17 mouse cellular contexts compared by ENCODE assay signal in the genomic region with DNA sequence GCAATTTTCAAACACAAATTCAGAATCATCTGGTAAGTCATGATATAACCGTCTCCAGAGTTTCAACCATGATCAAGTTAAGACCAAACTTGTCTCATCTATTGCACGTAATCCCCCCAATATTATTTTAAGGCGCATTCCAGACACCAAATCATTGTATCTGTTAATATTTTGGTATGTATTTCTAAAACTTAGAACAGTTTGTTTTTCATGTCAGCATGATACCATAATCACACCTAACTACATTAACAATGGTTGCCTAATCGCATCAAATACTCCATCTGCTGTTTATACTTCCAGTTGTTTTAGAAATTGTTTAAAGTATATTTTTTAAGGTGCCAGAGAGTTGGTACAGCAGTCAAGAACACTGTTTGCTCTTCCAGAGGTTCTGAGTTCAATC.
"Had no signal": no experiment of that assay in that cellular context is flagged by ENCODE, and none has a peak within 500 bp of the region (broad histone marks: within the 10 kb centered on the region; RNA-seq: fewer than 3 reads in every experiment).

No protein-coding gene starts in this region.

- DNase-seq: lung, adult 2 months; retina, postnatal 1 day; right cerebral cortex, adult 18-20 months; right cerebral cortex, postnatal 4 days; spleen, adult 18-20 months; thymus, adult 18-20 months; thymus, postnatal 14 days; thymus, postnatal 36 days had no signal

- H3K9ac ChIP-seq: limb, embryonic 15.5 days; liver, embryonic 12.5 days; liver, embryonic 14.5 days; midbrain, embryonic 13.5 days; neural tube, embryonic 13.5 days; neural tube, embryonic 15.5 days had no signal

- H3K27ac ChIP-seq: limb, embryonic 15.5 days; liver, embryonic 12.5 days; liver, embryonic 14.5 days; midbrain, embryonic 10.5 days; midbrain, embryonic 13.5 days; neural tube, embryonic 13.5 days; neural tube, embryonic 15.5 days had no signal

- H3K27me3 ChIP-seq: limb, embryonic 15.5 days; liver, embryonic 12.5 days; midbrain, embryonic 13.5 days; neural tube, embryonic 13.5 days; neural tube, embryonic 15.5 days had no signal

- H3K4me3 ChIP-seq: limb, embryonic 15.5 days; liver, embryonic 12.5 days; midbrain, embryonic 10.5 days; midbrain, embryonic 13.5 days; myocyte; neural tube, embryonic 13.5 days; neural tube, embryonic 15.5 days had no signal

- H3K4me2 ChIP-seq: limb, embryonic 15.5 days; liver, embryonic 12.5 days; midbrain, embryonic 13.5 days; neural tube, embryonic 13.5 days; neural tube, embryonic 15.5 days had no signal

- H3K9me3 ChIP-seq: limb, embryonic 15.5 days; liver, embryonic 12.5 days; midbrain, embryonic 10.5 days; midbrain, embryonic 13.5 days; neural tube, embryonic 13.5 days; neural tube, embryonic 15.5 days had no signal

- H3K36me3 ChIP-seq: limb, embryonic 15.5 days; liver, embryonic 12.5 days; midbrain, embryonic 10.5 days; midbrain, embryonic 13.5 days; neural tube, embryonic 13.5 days; neural tube, embryonic 15.5 days had no signal

- H3K4me1 ChIP-seq: limb, embryonic 15.5 days; liver, embryonic 12.5 days; midbrain, embryonic 10.5 days; midbrain, embryonic 13.5 days; neural tube, embryonic 13.5 days; neural tube, embryonic 15.5 days had no signal

- ATAC-seq: liver, embryonic 12.5 days; midbrain, embryonic 13.5 days; midbrain, embryonic 16.5 days had no signal
